Mouse (Mus musculus): Measurements from ENCODE around the gene Kcnn3. TPM values are rescaled to one million over a fixed set of nuclear protein-coding genes. Genes with fewer than 3 reads are reported as not detected.
A peak's percentile ranks its signal among the peaks of the same experiment; 100 is the strongest.

Gene Kcnn3
- polyA plus RNA-seq, 2 experiments: 4.1 to 5.9 TPM

DNA sequence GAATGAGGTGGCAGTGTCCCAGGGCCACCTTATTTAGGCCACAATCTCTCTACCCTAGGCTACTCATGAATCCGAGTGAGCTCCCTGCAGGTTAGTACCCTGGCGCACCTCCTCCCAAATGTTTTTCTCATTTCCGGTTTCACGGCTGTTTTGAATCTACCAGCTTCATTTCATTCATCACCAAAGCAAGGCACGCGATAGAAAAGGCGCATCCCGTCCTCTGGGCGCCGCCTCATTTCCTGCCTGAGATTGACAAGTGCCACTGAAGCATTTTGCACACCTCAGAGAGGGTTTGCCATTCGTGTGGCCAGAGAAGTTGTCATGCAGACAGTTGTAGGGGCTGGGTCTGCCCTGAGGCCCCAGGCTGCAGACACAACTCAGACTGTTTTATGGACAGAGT, 68.5 kb downstream of the Kcnn3 start:
- no peak for DNase-seq (ENCODE audit: low spot score)
- 41% methylated on average over 11 of the region's 11 CpGs for WGBS
- ATAC-seq (ENCODE audit: low FRiP score, low read depth): no peak
- Histone ChIP-seq H3K4me3 (replicated peaks; ENCODE audit: low read length) (no peak overlapping the region), H3K36me3 (ENCODE audit: control insufficient read depth, insufficient read depth, low read length) (no peaks in the 10 kb centered on the region), H3K27ac (replicated peaks; ENCODE audit: low read depth, low read length) (no peak overlapping the region), H3K9me3 (ENCODE audit: control insufficient read depth, low read length) (no peaks in the 10 kb centered on the region), H3K4me2 (replicated peaks; ENCODE audit: low read depth, low read length, severe bottlenecking) (no peak overlapping the region), H3K4me1 (ENCODE audit: control insufficient read depth, insufficient read depth, low read length) (peaks cover 48% of the 10 kb centered on the region), H3K9ac (ENCODE audit: low read depth, low read length, severe bottlenecking) (no peak overlapping the region), H3K27me3 (ENCODE audit: control insufficient read depth, insufficient read depth, low read length) (no peaks in the 10 kb centered on the region)
- no peak for TF ChIP-seq POLR2A (IDR thresholded peaks at IDR 0.05; ENCODE audit: borderline replicate concordance, extremely low read depth, insufficient read depth, insufficient read length)

DNA sequence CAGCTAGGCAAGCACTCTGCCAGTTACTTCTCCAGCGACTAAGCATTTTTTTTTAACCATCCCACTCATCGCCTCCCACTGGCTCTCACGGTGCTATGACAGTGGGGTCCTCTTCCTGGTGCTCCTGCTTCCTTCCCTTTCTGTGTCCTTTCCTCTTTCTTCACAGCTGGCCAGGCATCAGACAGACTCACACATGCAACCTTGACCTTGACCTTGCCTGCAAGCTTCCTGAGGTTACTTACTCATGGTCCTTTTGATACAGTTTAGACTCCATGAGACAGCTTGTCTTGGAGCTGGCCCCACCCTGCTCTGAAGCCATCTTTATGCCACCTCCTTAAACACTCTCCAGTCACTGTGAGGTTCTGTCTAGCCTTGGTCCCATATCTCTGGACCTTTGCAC, 69.4 kb downstream of the Kcnn3 start:
- no peak overlapping the region for H3K4me2 ChIP-seq (replicated peaks; ENCODE audit: low read depth, low read length, severe bottlenecking)
- no peak overlapping the region for H3K9ac ChIP-seq (ENCODE audit: low read depth, low read length, severe bottlenecking)
- no peak overlapping the region for H3K27ac ChIP-seq (replicated peaks; ENCODE audit: low read depth, low read length)
- no peaks in the 10 kb centered on the region for H3K36me3 ChIP-seq (ENCODE audit: control insufficient read depth, insufficient read depth, low read length)
- peaks cover 41% of the 10 kb centered on the region for H3K4me1 ChIP-seq (ENCODE audit: control insufficient read depth, insufficient read depth, low read length)
- TF ChIP-seq POLR2A (IDR thresholded peaks at IDR 0.05; ENCODE audit: borderline replicate concordance, extremely low read depth, insufficient read depth, insufficient read length): no peak
- no peak for DNase-seq (ENCODE audit: low spot score)
- H3K9me3 ChIP-seq (ENCODE audit: control insufficient read depth, low read length): no peaks in the 10 kb centered on the region
- 67% methylated on average over 3 of the region's 3 CpGs for whole genome bisulfite sequencing
- H3K4me3 ChIP-seq (replicated peaks; ENCODE audit: low read length): no peak overlapping the region
- no peak for ATAC-seq (ENCODE audit: low FRiP score, low read depth)
- no peaks in the 10 kb centered on the region for H3K27me3 ChIP-seq (ENCODE audit: control insufficient read depth, insufficient read depth, low read length)

DNA sequence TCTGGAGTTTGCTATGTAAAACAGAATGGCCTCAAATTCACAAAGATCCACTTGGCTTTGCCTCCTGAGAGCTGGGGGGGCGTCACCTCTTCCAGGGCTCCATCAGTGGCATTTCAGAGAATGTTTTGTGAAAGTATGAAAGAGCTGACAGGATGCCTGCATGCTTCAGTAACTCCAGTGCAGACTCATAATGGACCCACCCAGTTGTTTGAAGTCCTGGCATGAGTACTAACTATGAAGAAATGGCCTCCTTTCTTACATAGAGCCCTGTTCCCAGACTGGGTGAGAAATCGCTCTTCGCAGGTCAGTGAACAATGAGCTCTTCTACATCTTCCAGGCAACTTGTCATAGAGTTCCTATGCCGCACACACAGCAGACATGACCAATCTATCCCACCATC, 70.4 kb downstream of the Kcnn3 start:
- Histone ChIP-seq H3K9ac (ENCODE audit: low read depth, low read length, severe bottlenecking) (no peak overlapping the region), H3K4me1 (ENCODE audit: control insufficient read depth, insufficient read depth, low read length) (peaks cover 40% of the 10 kb centered on the region), H3K9me3 (ENCODE audit: control insufficient read depth, low read length) (no peaks in the 10 kb centered on the region), H3K4me3 (replicated peaks; ENCODE audit: low read length) (no peak overlapping the region), H3K27ac (replicated peaks; ENCODE audit: low read depth, low read length) (no peak overlapping the region), H3K4me2 (replicated peaks; ENCODE audit: low read depth, low read length, severe bottlenecking) (no peak overlapping the region), H3K36me3 (ENCODE audit: control insufficient read depth, insufficient read depth, low read length) (no peaks in the 10 kb centered on the region), H3K27me3 (ENCODE audit: control insufficient read depth, insufficient read depth, low read length) (no peaks in the 10 kb centered on the region)
- 97% methylated on average over 4 of the region's 4 CpGs for WGBS
- TF ChIP-seq POLR2A (IDR thresholded peaks at IDR 0.05; ENCODE audit: borderline replicate concordance, extremely low read depth, insufficient read depth, insufficient read length): no peak
- DNase-seq (ENCODE audit: low spot score) (no peak), ATAC-seq (ENCODE audit: low FRiP score, low read depth) (no peak)

DNA sequence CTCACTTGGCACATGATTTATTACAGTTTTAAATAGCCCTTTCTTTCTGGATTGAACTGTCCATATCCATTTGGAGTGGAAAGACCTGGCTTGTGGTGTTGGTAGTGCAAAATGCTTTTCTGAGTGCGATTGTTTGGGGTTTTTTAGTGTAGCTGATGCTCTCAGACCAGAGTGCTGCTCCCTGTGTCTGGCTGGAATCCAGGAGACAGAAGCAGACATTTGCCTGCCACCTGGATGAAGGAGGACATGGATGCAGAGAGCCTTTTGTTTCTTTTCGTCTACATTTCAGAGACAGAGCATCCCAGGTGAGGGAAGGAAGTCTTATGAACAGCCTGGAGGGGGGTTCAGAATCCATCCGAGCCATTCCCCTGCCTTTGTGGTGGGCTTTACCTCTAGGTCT, 71.5 kb downstream of the Kcnn3 start:
- Histone ChIP-seq H3K36me3 (ENCODE audit: control insufficient read depth, insufficient read depth, low read length) (no peaks in the 10 kb centered on the region), H3K4me3 (replicated peaks; ENCODE audit: low read length) (no peak overlapping the region), H3K4me2 (replicated peaks; ENCODE audit: low read depth, low read length, severe bottlenecking) (no peak overlapping the region), H3K27me3 (ENCODE audit: control insufficient read depth, insufficient read depth, low read length) (no peaks in the 10 kb centered on the region), H3K27ac (replicated peaks; ENCODE audit: low read depth, low read length) (no peak overlapping the region), H3K9me3 (ENCODE audit: control insufficient read depth, low read length) (no peaks in the 10 kb centered on the region), H3K4me1 (ENCODE audit: control insufficient read depth, insufficient read depth, low read length) (peaks cover 37% of the 10 kb centered on the region), H3K9ac (ENCODE audit: low read depth, low read length, severe bottlenecking) (no peak overlapping the region)
- no peak for TF ChIP-seq POLR2A (IDR thresholded peaks at IDR 0.05; ENCODE audit: borderline replicate concordance, extremely low read depth, insufficient read depth, insufficient read length)
- 45% methylated on average over 3 of the region's 3 CpGs for WGBS
- DNase-seq (ENCODE audit: low spot score) (no peak), ATAC-seq (ENCODE audit: low FRiP score, low read depth) (no peak)

DNA sequence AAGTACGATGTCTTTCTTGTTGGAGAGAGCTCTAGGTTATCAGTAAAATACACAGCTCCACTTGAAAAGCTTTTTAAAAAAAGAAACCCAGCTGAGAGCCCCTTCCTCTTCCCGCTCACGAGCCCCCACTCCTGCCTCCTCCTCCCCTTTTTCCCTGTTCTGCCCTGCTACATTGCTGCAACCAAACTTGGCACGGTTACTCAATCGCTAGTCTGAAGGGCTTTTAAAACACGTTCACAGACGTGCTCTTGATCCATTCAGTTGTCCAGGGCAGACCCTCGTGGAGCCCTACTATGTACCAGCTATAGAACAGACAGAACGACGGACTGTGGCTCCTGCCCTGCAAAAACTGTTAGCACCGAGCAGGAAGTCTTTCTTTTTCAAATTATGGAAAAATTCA, 72.8 kb downstream of the Kcnn3 start:
- H3K4me1 ChIP-seq (ENCODE audit: control insufficient read depth, insufficient read depth, low read length): peaks cover 37% of the 10 kb centered on the region
- H3K27me3 ChIP-seq (ENCODE audit: control insufficient read depth, insufficient read depth, low read length): no peaks in the 10 kb centered on the region
- H3K9ac ChIP-seq (ENCODE audit: low read depth, low read length, severe bottlenecking): no peak overlapping the region
- no peak overlapping the region for H3K4me3 ChIP-seq (replicated peaks; ENCODE audit: low read length)
- H3K4me2 ChIP-seq (replicated peaks; ENCODE audit: low read depth, low read length, severe bottlenecking): no peak overlapping the region
- ATAC-seq (ENCODE audit: low FRiP score, low read depth) (no peak), DNase-seq (ENCODE audit: low spot score) (no peak)
- 50% methylated on average over 11 of the region's 11 CpGs for WGBS
- TF ChIP-seq POLR2A (IDR thresholded peaks at IDR 0.05; ENCODE audit: borderline replicate concordance, extremely low read depth, insufficient read depth, insufficient read length): no peak
- H3K27ac ChIP-seq (replicated peaks; ENCODE audit: low read depth, low read length): no peak overlapping the region
- H3K36me3 ChIP-seq (ENCODE audit: control insufficient read depth, insufficient read depth, low read length): no peaks in the 10 kb centered on the region
- H3K9me3 ChIP-seq (ENCODE audit: control insufficient read depth, low read length): no peaks in the 10 kb centered on the region

DNA sequence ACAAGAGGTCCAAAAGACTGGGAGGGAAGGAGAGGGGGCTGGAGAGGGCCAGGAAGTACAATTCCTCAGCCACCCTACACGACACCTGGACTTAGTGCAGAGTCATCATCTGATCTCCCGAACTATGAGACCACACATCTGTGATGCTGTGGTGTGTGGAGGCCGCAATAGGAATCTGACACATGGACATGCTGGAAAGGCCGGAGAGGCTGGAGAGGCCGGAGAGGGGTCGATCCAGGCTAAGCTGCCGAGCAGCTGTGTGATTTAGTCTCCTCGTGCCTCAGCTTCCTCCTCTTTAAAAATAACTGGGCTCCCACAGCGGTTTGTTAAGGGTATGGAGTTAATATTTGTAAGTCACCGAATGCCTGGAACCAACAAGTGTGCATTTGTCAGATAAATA, 73.6 kb downstream of the Kcnn3 start:
- no peaks in the 10 kb centered on the region for H3K36me3 ChIP-seq (ENCODE audit: control insufficient read depth, insufficient read depth, low read length)
- H3K4me1 ChIP-seq (ENCODE audit: control insufficient read depth, insufficient read depth, low read length): peaks cover 34% of the 10 kb centered on the region
- H3K27me3 ChIP-seq (ENCODE audit: control insufficient read depth, insufficient read depth, low read length): no peaks in the 10 kb centered on the region
- ATAC-seq (ENCODE audit: low FRiP score, low read depth) (peak; percentile 23; the same call in 1 of the 2 replicates), DNase-seq (ENCODE audit: low spot score) (no peak)
- no peak overlapping the region for H3K9ac ChIP-seq (ENCODE audit: low read depth, low read length, severe bottlenecking)
- H3K9me3 ChIP-seq (ENCODE audit: control insufficient read depth, low read length): no peaks in the 10 kb centered on the region
- whole genome bisulfite sequencing: 62% methylated on average over 10 of the region's 10 CpGs
- H3K4me2 ChIP-seq (replicated peaks; ENCODE audit: low read depth, low read length, severe bottlenecking): no peak overlapping the region
- no peak for TF ChIP-seq POLR2A (IDR thresholded peaks at IDR 0.05; ENCODE audit: borderline replicate concordance, extremely low read depth, insufficient read depth, insufficient read length)
- H3K4me3 ChIP-seq (replicated peaks; ENCODE audit: low read length): no peak overlapping the region
- no peak overlapping the region for H3K27ac ChIP-seq (replicated peaks; ENCODE audit: low read depth, low read length)

Data from limb, embryonic 14.5 days (tissue).